Mouse (Mus musculus): Measurements from ENCODE around the gene Ftsj1. TPM values are rescaled to one million over a fixed set of nuclear protein-coding genes. Genes with fewer than 3 reads are reported as not detected.

The Ftsj1 gene
- polyA plus RNA-seq, 1 experiment from 2014 or later: 40.1 TPM

DNA sequence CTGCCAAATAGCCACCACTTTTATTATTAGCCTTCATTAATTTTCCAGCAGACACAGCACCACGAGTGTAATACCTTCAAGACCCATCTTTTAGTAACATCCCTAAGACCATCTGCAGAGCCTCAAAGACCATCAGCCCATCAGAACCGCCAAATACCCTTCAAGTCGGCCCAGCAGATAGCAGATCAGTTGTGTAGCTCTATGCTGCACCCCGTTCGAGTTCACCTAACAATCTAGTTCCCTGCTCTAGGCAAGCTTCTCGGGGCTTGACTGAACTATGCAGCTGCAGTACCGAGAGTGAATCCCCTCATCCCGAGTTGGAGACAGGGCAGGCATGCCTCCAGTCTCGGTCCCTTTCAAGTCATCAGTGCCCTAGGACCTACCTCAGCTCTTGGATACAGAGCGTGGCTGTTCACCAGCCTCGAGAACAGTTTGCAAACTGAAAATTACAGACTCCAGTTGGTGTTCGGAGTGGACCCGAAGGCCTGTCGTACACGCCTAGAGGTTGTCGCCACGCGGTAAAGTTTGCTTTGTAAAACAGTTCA lies 345 bp downstream of the Ftsj1 start:
- DNase-seq (no peak), ATAC-seq (ENCODE audit: low read depth) (peak; percentile 56)
- Histone ChIP-seq H3K27me3 (no peaks in the 10 kb centered on the region), H3K4me1 (replicated peaks) (peaks cover 17% of the 10 kb centered on the region), H3K27ac (peak overlapping the region; percentile 44), H3K36me3 (peaks cover 10% of the 10 kb centered on the region; the same call in 1 of the 2 replicates), H3K4me2 (peak overlapping the region; percentile 66), H3K9ac (peak overlapping the region; percentile 79), H3K9me3 (replicated peaks) (no peaks in the 10 kb centered on the region), H3K4me3 (replicated peaks) (peak overlapping the region; percentile 72)
- WGBS (ENCODE audit: insufficient replicate concordance): 9% methylated on average over 18 of the region's 18 CpGs

DNA sequence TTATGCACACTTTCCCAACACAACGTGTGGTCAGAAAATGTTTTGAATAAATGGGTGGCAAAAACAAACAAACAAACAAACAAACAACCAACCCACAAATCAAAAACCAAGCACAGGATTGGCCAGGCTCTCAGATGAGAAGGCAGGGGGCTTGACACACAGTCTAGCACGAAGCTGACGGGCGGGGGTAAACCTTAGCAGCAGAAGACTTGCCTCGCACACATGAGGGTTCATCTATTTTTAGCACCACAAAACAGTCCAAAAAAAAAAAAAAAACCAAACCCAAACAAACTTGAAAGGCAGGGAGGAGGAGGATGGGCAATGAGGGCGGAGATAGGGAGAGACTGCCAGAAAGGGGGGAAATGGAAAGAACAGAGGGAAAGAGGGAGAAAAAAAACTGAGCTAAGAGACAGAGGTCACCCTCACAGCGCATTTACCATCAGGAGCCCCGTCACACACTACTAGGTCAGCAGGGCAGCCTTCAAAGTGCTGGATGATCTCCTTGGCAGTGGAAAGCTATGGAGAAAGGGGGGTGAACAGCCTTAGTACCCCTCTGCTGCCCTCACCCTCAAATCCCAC lies 3.6 kb downstream of the Ftsj1 start:
- Histone ChIP-seq H3K27me3 (no peaks in the 10 kb centered on the region), H3K9ac (no peak overlapping the region), H3K27ac (no peak overlapping the region), H3K9me3 (replicated peaks) (no peaks in the 10 kb centered on the region), H3K4me2 (no peak overlapping the region), H3K4me1 (replicated peaks) (peaks cover 12% of the 10 kb centered on the region), H3K4me3 (replicated peaks) (no peak overlapping the region), H3K36me3 (peaks cover 28% of the 10 kb centered on the region)
- no peak for DNase-seq
- ATAC-seq (ENCODE audit: low read depth): no peak
- WGBS (ENCODE audit: insufficient replicate concordance): 74% methylated on average over 8 of the region's 8 CpGs

DNA sequence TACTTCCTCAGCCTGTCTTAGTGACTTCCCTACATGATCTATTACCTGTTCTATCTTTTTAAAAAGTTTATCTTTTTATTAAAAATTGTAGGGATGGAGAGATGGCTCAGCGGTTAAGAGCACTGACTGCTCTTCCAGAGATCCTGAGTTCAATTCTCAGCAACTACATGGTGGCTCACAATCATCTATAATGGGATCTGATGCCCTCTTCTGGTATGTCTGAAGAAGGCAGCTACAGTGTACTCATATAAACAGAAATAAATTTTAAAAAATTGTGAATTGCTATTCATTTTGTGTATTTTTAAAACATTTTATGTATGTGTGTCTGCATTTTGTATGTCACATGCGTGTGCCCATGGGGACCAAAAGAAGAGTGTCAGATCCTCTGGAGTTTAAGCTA lies 4.5 kb downstream of the Ftsj1 start:
- no peak for ATAC-seq (ENCODE audit: low read depth)
- Histone ChIP-seq H3K4me3 (replicated peaks) (no peak overlapping the region), H3K9ac (no peak overlapping the region), H3K27ac (no peak overlapping the region), H3K4me2 (no peak overlapping the region), H3K4me1 (replicated peaks) (peaks cover 12% of the 10 kb centered on the region), H3K27me3 (no peaks in the 10 kb centered on the region), H3K9me3 (replicated peaks) (no peaks in the 10 kb centered on the region), H3K36me3 (peaks cover 28% of the 10 kb centered on the region)
- 71% methylated on average over 2 of the region's 2 CpGs for WGBS (ENCODE audit: insufficient replicate concordance)
- DNase-seq: no peak

DNA sequence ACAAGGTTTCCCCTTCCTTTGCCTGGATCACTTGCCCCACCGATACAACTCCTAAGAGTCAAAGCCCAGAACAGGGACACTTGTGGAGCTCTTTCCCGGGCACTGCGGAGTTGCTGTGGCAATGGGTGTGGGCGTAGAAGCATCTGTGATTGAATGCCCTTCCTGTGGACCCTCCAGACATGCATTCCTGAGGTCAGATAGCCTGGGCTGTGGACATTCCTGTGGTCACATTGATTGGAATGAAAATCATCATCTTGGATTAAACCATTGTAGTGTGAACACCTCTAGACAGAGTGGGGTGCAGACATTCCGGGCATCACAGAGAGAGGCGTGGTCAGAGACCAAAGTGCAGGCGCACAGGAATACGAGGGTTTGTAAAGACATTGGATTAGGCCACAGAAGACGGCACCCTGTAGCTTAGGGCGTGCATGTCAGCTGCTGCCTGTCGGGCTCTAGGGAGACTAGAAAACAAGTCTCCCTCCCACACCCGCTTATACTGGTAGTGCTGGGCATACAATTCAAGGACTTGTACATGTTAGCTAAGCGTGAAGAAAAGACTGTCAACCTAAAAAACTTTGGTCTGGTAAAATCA lies 13.3 kb downstream of the Ftsj1 start:
- H3K9me3 ChIP-seq (replicated peaks): no peaks in the 10 kb centered on the region
- no peak overlapping the region for H3K4me3 ChIP-seq (replicated peaks)
- no peak overlapping the region for H3K4me2 ChIP-seq
- DNase-seq (no peak), ATAC-seq (ENCODE audit: low read depth) (no peak)
- peaks cover 9% of the 10 kb centered on the region for H3K36me3 ChIP-seq
- peaks cover under 1% of the 10 kb centered on the region; the same call in 1 of the 2 replicates for H3K4me1 ChIP-seq (replicated peaks)
- H3K27me3 ChIP-seq: no peaks in the 10 kb centered on the region
- 71% methylated on average over 13 of the region's 13 CpGs for WGBS (ENCODE audit: insufficient replicate concordance)
- H3K27ac ChIP-seq: no peak overlapping the region
- H3K9ac ChIP-seq: no peak overlapping the region

DNA sequence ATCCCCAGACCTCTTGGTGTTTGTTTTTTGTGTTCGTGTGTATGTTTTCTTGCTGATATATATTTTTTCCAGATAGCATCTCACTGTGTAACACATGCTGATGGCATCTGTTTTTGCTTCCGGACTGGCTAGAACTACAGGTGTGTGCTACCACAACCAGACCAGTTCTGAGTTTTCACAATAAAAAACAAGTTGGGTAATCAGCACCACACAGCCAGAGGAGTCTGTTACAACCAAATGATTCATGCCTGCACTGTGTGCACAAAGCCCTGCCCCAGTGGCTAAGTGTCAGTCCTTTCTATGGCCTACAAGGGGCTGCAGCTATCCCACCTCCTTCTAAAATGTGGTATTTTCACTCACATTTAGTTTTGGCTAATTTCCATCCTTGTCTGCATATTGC lies 15.5 kb downstream of the Ftsj1 start:
- 71% methylated on average over 2 of the region's 2 CpGs for WGBS (ENCODE audit: insufficient replicate concordance)
- H3K9me3 ChIP-seq (replicated peaks): no peaks in the 10 kb centered on the region
- DNase-seq: no peak

DNA sequence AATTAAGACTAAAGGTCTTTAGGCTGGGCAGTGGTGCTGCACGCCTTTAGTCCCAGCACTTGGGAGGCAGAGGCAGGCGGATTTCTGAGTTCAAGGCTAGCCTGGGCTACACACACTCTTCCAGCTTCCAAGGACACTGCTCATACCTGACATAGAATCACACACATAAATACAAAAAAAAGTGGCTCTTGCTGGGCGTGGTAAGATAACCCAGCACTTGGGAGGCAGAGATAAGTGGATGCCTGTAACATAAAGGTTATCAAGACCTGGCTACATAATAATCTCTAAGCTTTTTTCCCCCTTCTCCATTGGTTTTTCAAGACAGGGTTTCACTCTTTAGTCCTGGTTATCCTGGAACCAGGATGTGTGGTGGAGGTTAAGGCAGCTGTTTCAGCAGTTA lies 18.6 kb downstream of the Ftsj1 start:
- peak; percentile 51; the same call in 1 of the 2 replicates for ATAC-seq (ENCODE audit: low read depth)
- peak; percentile 15 for DNase-seq

More for the DNA sequence above, 15.5 kb downstream of the Ftsj1 start:
- Histone ChIP-seq H3K4me2 (no peak overlapping the region), H3K4me3 (replicated peaks) (no peak overlapping the region), H3K27me3 (no peaks in the 10 kb centered on the region), H3K36me3 (peaks cover 2% of the 10 kb centered on the region), H3K27ac (no peak overlapping the region), H3K4me1 (replicated peaks) (peaks cover 12% of the 10 kb centered on the region), H3K9ac (no peak overlapping the region)
- no peak for ATAC-seq (ENCODE audit: low read depth)

DNA sequence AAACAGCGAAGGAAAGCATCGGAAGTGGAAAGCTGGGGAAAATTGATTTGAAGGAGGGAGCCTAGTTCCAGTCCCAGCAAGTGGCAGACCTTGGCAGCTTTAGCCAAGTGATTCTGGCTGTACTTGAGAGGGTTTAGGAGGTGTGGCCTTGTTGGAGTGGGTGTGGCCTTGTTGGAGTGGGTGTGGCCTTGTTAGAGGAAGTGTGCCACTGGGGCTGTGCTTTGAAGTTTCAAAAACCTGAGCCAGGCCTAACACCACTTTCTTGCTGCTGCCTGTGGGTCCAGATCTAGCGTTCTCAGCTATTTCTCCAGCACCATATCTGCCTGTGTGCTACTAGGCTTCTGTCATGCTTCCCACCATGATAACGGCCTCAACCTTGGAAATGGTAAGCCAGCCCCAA lies 21.9 kb downstream of the Ftsj1 start:
- H3K36me3 ChIP-seq: no peaks in the 10 kb centered on the region
- no peak overlapping the region for H3K4me3 ChIP-seq (replicated peaks)
- peaks cover 12% of the 10 kb centered on the region for H3K4me1 ChIP-seq (replicated peaks)
- H3K9ac ChIP-seq: no peak overlapping the region
- no peak overlapping the region for H3K4me2 ChIP-seq
- H3K9me3 ChIP-seq (replicated peaks): no peaks in the 10 kb centered on the region
- WGBS (ENCODE audit: insufficient replicate concordance): 71% methylated on average over 4 of the region's 4 CpGs
- DNase-seq (peak; percentile 33), ATAC-seq (ENCODE audit: low read depth) (no peak)
- H3K27ac ChIP-seq: no peak overlapping the region
- no peaks in the 10 kb centered on the region for H3K27me3 ChIP-seq

More for the DNA sequence above, 18.6 kb downstream of the Ftsj1 start:
- H3K27me3 ChIP-seq: no peaks in the 10 kb centered on the region
- H3K4me2 ChIP-seq: no peak overlapping the region
- peaks cover 12% of the 10 kb centered on the region for H3K4me1 ChIP-seq (replicated peaks)
- no peaks in the 10 kb centered on the region for H3K36me3 ChIP-seq
- 47% methylated on average over 3 of the region's 3 CpGs for WGBS (ENCODE audit: insufficient replicate concordance)
- no peak overlapping the region for H3K9ac ChIP-seq
- H3K27ac ChIP-seq: no peak overlapping the region
- H3K9me3 ChIP-seq (replicated peaks): no peaks in the 10 kb centered on the region
- no peak overlapping the region for H3K4me3 ChIP-seq (replicated peaks)

DNA sequence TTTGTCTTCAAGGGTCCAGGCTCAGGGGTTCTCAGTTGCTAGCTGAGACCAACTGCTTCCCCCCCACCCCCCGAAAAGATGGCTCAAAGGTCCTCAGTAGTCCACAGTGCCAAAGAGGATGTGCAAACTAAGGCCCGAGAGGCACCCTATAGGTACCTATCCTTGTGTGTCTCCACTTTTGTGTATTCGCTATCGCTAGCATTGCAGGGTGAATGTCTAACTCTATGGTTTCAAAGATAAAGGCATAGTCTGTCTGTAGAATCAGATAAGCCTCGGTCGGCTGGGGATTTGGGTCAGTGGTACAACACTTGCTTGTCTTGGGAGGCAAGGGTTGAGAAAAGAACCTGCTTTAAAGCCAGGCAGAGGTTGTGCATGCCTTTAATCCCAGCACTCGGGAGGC lies 28.7 kb downstream of the Ftsj1 start:
- Histone ChIP-seq H3K4me3 (replicated peaks) (no peak overlapping the region), H3K4me2 (no peak overlapping the region), H3K36me3 (no peaks in the 10 kb centered on the region), H3K27me3 (peaks cover 10% of the 10 kb centered on the region), H3K27ac (no peak overlapping the region), H3K9ac (no peak overlapping the region), H3K4me1 (replicated peaks) (peaks cover 8% of the 10 kb centered on the region), H3K9me3 (replicated peaks) (no peaks in the 10 kb centered on the region)
- DNase-seq (peak; percentile 14), ATAC-seq (ENCODE audit: low read depth) (peak; percentile 55; the same call in 1 of the 2 replicates)
- 42% methylated on average over 7 of the region's 7 CpGs for WGBS (ENCODE audit: insufficient replicate concordance)

DNA sequence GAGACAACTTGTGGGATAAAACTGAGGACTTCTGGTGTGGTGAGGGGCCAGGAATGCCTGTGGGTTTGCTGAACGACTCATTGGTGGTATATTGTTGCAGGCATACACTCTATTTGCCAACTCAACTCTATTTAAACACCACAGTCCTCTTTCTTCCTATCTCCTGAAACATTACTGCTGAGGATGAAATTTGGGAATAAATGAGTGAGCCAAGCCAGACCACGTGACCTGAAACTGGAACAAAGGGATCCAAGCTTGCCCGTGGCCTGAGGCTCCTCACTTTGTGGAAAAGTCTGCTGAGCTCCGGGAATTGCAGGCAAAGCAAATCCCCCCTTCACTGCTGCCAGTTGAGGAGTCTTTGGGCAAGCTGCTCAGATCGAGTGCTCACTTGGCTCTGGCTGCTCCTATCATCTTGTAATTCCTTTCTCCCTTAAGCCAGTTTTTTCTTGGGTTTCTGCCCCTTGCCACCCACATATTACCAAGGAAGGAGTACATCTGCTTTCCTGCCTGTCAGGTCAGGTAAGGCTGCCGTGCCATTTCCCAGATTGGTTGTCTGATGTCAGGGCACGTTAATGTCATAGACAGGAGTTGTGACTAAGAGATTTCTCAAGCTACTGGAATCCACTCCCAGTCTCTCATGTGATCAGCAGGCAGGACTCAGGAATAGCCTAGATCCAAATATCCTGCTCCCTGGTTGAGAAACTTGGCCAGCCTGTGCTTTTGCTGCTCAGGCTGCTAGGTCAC lies 29.4 kb downstream of the Ftsj1 start:
- Histone ChIP-seq H3K9me3 (replicated peaks) (no peaks in the 10 kb centered on the region), H3K4me2 (no peak overlapping the region), H3K9ac (no peak overlapping the region), H3K4me1 (replicated peaks) (peaks cover 8% of the 10 kb centered on the region), H3K4me3 (replicated peaks) (no peak overlapping the region), H3K27me3 (peaks cover 14% of the 10 kb centered on the region), H3K27ac (no peak overlapping the region), H3K36me3 (no peaks in the 10 kb centered on the region)
- no peak for DNase-seq
- WGBS (ENCODE audit: insufficient replicate concordance): 54% methylated on average over 7 of the region's 7 CpGs
- no peak for ATAC-seq (ENCODE audit: low read depth)

DNA sequence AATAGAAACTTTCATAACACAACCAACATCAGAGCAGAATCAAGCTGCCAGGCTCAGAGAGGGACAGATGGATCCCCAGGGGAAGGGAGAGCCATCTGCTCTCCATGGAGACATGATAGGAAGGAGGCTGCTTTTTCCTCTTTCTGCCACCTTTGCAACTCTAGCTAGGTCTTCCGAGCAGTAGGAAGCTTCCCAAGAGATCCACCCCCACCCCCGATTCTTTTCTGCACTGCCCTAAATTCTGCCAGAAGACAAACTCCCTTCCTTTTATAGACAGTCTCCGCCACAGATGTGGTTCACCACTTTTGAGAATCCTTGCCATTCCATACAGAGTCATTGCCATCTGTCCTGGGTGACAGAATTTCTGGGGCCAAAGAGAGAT lies 29.9 kb downstream of the Ftsj1 start:
- Histone ChIP-seq H3K27me3 (peaks cover 16% of the 10 kb centered on the region), H3K9me3 (replicated peaks) (no peaks in the 10 kb centered on the region), H3K9ac (no peak overlapping the region), H3K4me1 (replicated peaks) (peaks cover 8% of the 10 kb centered on the region), H3K36me3 (no peaks in the 10 kb centered on the region), H3K27ac (no peak overlapping the region), H3K4me2 (no peak overlapping the region), H3K4me3 (replicated peaks) (no peak overlapping the region)
- 58% methylated on average over 3 of the region's 3 CpGs for WGBS (ENCODE audit: insufficient replicate concordance)
- DNase-seq: no peak
- ATAC-seq (ENCODE audit: low read depth): no peak

DNA sequence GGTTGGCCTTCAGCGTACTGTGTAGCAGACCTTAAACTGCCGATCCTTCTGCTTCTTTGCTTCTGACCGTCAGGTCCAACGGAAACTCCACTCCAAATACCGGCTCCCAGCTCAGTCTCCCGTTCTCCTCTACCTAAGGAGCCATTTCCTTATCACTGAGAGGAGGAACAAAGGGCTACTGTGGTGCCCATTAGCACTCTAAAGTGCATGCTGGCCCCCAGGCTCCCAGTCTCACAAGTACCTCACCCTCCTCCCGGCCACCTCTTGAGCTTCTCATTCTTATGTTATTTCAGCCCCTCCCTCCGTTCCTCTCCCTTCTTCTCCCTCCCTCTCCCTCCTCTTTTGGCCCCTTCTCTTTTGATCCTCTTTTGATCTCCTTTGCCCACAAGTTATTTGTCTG lies 32.6 kb downstream of the Ftsj1 start:
- Histone ChIP-seq H3K4me2 (no peak overlapping the region), H3K27ac (no peak overlapping the region), H3K36me3 (no peaks in the 10 kb centered on the region), H3K9ac (no peak overlapping the region), H3K27me3 (peaks cover 21% of the 10 kb centered on the region), H3K4me1 (replicated peaks) (peaks cover 8% of the 10 kb centered on the region), H3K4me3 (replicated peaks) (no peak overlapping the region), H3K9me3 (replicated peaks) (no peaks in the 10 kb centered on the region)
- no peak for ATAC-seq (ENCODE audit: low read depth)
- no peak for DNase-seq
- WGBS (ENCODE audit: insufficient replicate concordance): 29% methylated on average over 8 of the region's 8 CpGs
